Mouse (Mus musculus) megakaryocyte, embryonic 14.5 days (primary cell): ENCODE measurements around the gene Eif2b5. TPM values are rescaled to one million over a fixed set of nuclear protein-coding genes. Genes with fewer than 3 reads are reported as not detected.
"Not testable (repeated sequence)": the region's sequence is repeated elsewhere in the genome, so short reads cannot be mapped to it uniquely, and the experiment has no call there.

ENCODE experiments used
- H3K27me3 ChIP-seq: replicated peaks from 2 replicates; pipeline ENCODE3; 2012; ENCODE audit warnings: inconsistent platforms
- H3K36me3 ChIP-seq: replicated peaks from 2 replicates; pipeline ENCODE3; 2012; ENCODE audit warnings: low read length, inconsistent platforms, mixed read lengths
- H3K4me1 ChIP-seq: 2 replicates; pipeline ENCODE4 v1.6.1; 2012; ENCODE audit warnings: inconsistent platforms
- H3K4me3 ChIP-seq: replicated peaks from 2 replicates; pipeline ENCODE3; 2012; ENCODE audit warnings: moderate library complexity, mild to moderate bottlenecking, inconsistent platforms
- H3K9me3 ChIP-seq: 2 replicates; pipeline ENCODE4 v1.6.1; 2012; ENCODE audit warnings: inconsistent platforms
- FLI1 ChIP-seq: IDR thresholded peaks from 2 replicates; pipeline ENCODE4 v1.6.1; 2012; ENCODE audit warnings: low read length, inconsistent platforms, mixed read lengths
- GATA1 ChIP-seq: IDR thresholded peaks from 3 replicates; pipeline ENCODE4 v1.6.1; 2012; ENCODE audit warnings: mixed read lengths, low read length, inconsistent platforms, borderline replicate concordance
- polyA plus RNA-seq: library from polyadenylated mRNA; stranded (reverse); fragments of >175 nt; gene quantifications from 2 replicates; pipeline ENCODE4 v1.2.3, GENCODE M21; 2012; ENCODE audit warnings: low replicate concordance; ENCODE audit not compliant: insufficient read depth

Gene Eif2b5
- polyA plus RNA-seq, 1 experiment: 9.1 TPM

DNA sequence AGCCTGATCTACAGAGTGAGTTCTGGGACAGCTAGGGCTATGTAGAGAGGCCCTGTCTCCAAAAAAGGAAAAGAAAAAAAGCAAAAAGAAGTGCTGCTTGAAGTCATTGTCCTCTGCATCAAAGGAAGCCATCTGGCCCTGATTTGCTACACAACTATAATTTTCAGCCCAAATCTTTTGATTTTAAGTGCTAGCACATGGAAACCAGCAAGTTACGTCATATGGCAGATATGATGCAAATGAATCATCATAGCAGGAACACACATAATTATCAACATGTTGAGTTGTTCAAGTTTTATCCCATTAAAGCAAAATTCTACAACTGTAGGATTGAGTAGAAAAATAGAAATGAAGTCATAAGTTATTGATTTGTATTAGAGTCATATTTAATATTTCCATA lies 10.5 kb upstream of the Eif2b5 start:
- no peak for TF ChIP-seq FLI1
- no peak for TF ChIP-seq GATA1
- Histone ChIP-seq H3K4me1 (peaks cover 31% of the 10 kb centered on the region), H3K27me3 (peaks cover 4% of the 10 kb centered on the region), H3K4me3 (no peak overlapping the region), H3K9me3 (peaks cover 10% of the 10 kb centered on the region), H3K36me3 (no peaks in the 10 kb centered on the region)

DNA sequence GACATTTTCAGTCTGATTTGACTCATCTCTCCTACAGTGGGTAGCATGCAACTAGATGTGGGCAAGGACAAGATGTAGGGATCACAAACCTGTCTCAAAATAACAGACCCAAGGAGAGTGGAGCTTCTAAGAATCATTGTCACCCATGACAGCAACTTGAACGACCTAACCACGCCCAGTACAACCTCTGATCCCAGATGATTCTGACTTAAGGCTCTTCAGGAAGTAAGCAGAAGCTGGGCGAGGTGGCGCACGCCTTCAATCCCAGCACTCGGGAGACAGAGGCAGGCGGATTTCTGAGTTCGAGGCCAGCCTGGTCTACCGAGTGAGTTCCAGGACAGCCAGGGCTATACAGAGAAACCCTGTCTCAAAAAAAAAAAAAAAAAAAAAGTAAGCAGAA lies 9.9 kb upstream of the Eif2b5 start:
- not testable (repeated sequence) for H3K27me3 ChIP-seq, H3K36me3 ChIP-seq, H3K4me3 ChIP-seq
- H3K9me3 ChIP-seq: peaks cover 10% of the 10 kb centered on the region
- peaks cover 31% of the 10 kb centered on the region for H3K4me1 ChIP-seq

DNA sequence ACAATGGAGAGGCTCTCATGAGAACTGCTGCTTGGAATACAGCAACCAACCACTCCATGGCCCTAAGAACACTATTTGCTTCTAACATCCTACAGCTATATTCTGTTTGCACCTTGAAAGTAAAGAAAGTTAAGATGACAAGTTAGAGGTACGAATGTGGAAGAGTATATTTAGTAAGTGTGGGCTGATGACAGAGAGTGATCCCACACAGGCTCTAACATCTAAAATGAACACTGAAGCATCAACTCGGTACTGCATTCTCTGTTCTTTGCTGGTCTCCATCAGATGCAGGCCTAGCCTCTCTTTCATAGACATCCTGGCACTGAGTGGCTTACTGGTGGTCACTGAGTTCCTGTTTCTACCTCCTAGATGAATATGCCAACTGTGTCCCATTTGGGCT lies 9.4 kb upstream of the Eif2b5 start:
- H3K9me3 ChIP-seq: peaks cover 10% of the 10 kb centered on the region
- H3K4me1 ChIP-seq: peaks cover 34% of the 10 kb centered on the region
- TF ChIP-seq FLI1: no peak
- no peak for TF ChIP-seq GATA1

DNA sequence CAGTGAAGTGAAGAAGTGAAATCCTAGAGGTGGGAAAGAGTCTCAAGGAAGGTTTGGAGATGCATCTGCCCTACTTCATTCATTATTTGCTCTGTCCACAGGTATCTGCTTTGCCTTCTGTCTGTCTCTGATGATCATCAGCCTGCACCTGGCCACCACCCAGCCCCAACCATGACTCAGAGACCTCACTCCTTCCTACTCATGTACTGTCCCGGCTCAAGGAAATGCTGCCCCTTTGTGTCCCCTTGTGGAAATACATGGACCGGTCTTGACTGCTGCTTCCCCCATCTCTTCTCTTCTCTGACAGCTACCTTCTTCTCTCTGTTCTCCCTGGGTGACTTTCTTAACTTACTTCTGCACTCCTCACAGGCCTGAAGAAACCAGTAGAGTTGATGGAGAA lies 8.0 kb upstream of the Eif2b5 start:
- Histone ChIP-seq H3K4me3 (no peak overlapping the region), H3K36me3 (no peaks in the 10 kb centered on the region), H3K27me3 (peaks cover 4% of the 10 kb centered on the region), H3K4me1 (peaks cover 40% of the 10 kb centered on the region), H3K9me3 (peaks cover 5% of the 10 kb centered on the region)
- TF ChIP-seq GATA1: no peak
- no peak for TF ChIP-seq FLI1

More for the DNA sequence above, 9.4 kb upstream of the Eif2b5 start:
- no peaks in the 10 kb centered on the region for H3K36me3 ChIP-seq
- peaks cover 4% of the 10 kb centered on the region for H3K27me3 ChIP-seq
- no peak overlapping the region for H3K4me3 ChIP-seq

DNA sequence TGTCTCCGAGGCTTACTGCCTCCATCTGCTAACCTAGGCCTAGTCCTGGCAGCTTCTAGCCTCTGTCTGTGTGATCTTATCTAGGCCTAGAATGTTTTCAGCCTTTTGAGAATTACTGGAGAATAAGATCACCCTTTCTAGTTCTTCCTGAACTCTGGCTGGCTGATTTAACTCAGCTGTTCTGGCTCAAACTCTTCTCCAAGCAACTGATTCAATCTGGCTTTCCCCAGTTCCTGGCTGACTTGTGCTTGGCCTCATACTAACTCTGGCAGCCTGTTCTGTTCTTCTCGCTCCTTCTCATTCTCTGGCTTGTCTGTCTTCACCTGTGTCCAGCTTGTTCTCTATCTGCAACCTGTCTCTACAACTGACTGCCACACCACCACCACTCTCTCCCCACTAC lies 7.3 kb upstream of the Eif2b5 start:
- H3K4me1 ChIP-seq: peaks cover 46% of the 10 kb centered on the region
- no peaks in the 10 kb centered on the region for H3K36me3 ChIP-seq
- no peaks in the 10 kb centered on the region for H3K9me3 ChIP-seq
- H3K27me3 ChIP-seq: peaks cover 4% of the 10 kb centered on the region
- TF ChIP-seq FLI1 (no peak), GATA1 (no peak)
- no peak overlapping the region for H3K4me3 ChIP-seq

DNA sequence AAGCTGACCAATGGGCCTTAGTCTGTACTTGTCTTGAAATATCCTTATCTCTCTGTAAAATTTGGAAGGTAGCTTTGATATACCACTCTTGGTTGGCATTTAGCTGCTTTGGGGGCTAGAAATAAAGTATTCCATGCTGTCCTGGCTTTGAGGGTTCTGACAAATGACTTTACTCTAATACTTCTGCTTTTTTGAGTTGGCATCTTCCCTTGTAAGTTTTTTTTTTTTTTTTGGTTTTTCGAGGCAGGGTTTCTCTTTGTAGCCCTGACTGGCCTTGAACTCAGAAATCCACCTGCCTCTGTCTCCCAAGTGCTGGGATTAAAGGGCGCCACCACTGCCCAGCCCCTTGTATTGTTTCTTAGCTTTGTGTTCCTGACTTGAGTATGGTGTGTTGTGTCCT lies 5.2 kb upstream of the Eif2b5 start:
- TF ChIP-seq GATA1: no peak
- no peak for TF ChIP-seq FLI1
- H3K36me3 ChIP-seq: no peaks in the 10 kb centered on the region
- no peaks in the 10 kb centered on the region for H3K9me3 ChIP-seq
- no peaks in the 10 kb centered on the region for H3K27me3 ChIP-seq
- no peak overlapping the region for H3K4me3 ChIP-seq
- H3K4me1 ChIP-seq: peaks cover 64% of the 10 kb centered on the region

DNA sequence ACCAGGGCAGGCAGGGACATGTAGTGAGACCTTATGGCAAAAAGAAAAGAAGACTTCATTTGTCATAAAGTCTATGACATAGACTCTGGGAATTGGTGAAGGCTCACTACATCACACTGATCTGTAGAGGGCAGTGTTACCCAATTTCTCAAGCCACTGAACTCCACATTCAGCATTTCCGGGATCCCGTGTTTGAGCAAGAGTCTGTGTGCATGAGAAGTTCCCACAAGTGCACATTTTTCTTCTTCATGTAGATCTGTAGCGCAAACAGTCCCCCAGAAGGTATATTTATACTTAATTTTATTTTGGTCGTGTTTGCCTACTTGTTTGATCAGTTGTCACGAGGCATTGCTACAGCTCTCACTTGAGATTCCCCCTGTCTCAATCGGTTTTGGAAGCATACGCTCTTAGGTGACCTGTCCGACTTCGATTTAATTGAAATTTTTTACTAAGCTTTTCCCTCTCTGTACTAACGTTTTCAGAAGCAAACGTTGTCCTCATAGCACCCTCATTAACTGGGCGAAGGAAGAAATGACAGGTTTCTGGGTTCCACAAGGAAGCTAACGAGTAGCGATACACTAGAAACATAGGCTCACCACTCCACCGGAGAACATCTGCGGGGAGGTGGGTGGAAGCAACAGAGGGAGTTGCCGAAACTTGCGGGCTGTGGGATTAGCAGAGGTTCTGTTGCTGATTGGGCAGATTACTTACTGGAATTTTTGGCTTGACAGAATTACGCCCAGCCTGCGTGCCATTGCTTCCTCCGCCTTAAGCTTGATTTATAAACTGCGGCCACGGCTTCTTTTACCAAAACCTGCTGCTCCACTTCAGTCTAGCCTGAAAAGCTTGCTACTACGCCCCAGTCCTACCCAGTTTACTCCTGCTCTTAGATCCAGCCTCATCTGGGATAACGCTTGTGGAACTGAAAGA lies 1.7 kb upstream of the Eif2b5 start:
- peaks cover 66% of the 10 kb centered on the region for H3K4me1 ChIP-seq
- H3K4me3 ChIP-seq: peak overlapping the region; percentile 77
- TF ChIP-seq FLI1: no peak
- no peak for TF ChIP-seq GATA1
- H3K9me3 ChIP-seq: no peaks in the 10 kb centered on the region
- H3K36me3 ChIP-seq: peaks cover 18% of the 10 kb centered on the region
- H3K27me3 ChIP-seq: no peaks in the 10 kb centered on the region

DNA sequence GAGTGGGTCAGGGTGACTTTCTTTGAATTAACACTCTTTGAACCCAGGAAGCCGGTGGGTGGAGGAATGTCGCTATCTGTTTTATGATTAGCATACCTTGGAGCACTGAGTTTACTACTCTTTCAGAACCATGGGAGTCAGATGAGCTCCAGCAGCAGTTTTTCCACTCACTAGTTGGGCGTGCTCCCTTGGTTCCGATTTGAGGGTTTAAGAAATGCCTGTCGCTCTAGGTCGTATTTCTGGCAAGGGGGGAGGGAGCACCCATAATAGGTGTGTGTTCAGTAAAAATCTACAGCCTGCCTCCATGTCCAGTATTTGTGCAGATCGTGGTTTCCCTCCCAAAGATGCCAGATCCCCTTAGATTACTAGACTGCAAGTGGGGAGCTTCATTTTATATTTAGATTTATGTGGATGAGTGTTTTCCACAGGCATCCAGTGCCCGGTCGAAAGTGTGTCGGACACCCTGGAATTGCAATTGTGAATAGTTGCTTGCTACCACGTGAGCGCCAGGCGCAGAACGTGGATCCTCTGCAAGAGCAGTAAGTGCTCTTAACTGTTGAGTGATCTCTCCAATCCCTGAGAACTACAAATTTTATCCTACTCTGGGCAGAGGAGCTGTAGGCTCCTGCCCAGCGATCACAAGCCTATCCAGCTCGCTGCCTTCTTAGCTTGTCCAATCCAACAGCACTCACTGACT lies 489 bp upstream of the Eif2b5 start:
- no peaks in the 10 kb centered on the region for H3K27me3 ChIP-seq
- no peaks in the 10 kb centered on the region for H3K9me3 ChIP-seq
- H3K4me3 ChIP-seq: peak overlapping the region; percentile 94
- H3K36me3 ChIP-seq: peaks cover 30% of the 10 kb centered on the region
- TF ChIP-seq FLI1 (no peak), GATA1 (no peak)
- peaks cover 59% of the 10 kb centered on the region for H3K4me1 ChIP-seq

DNA sequence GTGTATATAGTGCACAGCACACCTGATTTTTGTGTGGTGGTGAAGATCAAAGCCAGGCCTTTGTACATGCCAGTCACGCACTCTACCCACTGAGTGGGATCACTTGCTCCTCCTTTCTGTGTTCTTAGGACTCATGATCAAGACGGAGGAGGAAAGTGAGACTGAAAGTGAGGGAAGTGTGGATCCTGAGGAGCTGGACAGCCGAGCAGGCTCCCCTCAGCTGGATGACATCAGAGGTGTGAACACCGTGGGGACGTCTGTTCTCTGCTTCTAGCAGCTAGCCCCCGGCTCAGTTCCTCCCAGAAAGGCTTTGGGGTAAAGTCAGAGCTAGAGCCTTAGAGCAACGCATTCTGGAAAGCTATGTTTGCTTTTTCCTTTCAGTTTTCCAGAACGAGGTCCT lies 7.4 kb downstream of the Eif2b5 start:
- no peak for TF ChIP-seq GATA1
- no peak for TF ChIP-seq FLI1
- Histone ChIP-seq H3K36me3 (peaks cover 99% of the 10 kb centered on the region), H3K4me1 (peaks cover 45% of the 10 kb centered on the region)

DNA sequence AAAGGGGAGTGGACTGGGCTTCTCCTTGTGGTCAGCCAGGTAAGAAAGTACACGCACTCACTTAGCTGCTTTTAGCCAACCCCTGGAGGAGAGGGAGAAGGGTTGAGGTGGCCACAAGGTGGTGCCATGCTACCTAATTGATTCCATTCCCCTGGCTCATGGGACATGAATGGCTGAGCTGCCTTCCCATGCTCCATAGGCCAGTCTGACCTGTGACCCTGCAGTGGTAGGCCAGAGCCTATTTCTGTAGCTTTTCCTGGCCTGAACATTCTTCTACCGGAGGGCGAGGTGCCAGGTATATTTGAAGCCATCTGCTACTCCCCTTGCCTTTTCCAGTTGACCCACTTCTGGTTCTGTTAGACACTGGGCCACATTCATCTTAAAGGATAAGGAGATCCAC lies 10.7 kb downstream of the Eif2b5 start:
- no peak overlapping the region for H3K4me3 ChIP-seq
- TF ChIP-seq FLI1 (no peak), GATA1 (no peak)
- peaks cover 73% of the 10 kb centered on the region for H3K36me3 ChIP-seq
- H3K4me1 ChIP-seq: peaks cover 57% of the 10 kb centered on the region
- H3K9me3 ChIP-seq: no peaks in the 10 kb centered on the region
- no peaks in the 10 kb centered on the region for H3K27me3 ChIP-seq

More for the DNA sequence above, 7.4 kb downstream of the Eif2b5 start:
- Histone ChIP-seq H3K9me3 (no peaks in the 10 kb centered on the region), H3K4me3 (no peak overlapping the region), H3K27me3 (no peaks in the 10 kb centered on the region)
